Mouse (Mus musculus) thymus, postnatal 25 days (tissue): ENCODE results near the gene 6030408B16Rik.

ENCODE experiments used
- DNase-seq: peaks from one replicate; pipeline ENCODE4 v3.0.0; 2022

6030408B16Rik gene

GRCm38 (mm10) chr15:101298550-101298949, 5.5 kb downstream of the 6030408B16Rik start:
- no peak for DNase-seq

GRCm38 (mm10) chr15:101299480-101299960, 6.5 kb downstream of the 6030408B16Rik start:
- no peak for DNase-seq

GRCm38 (mm10) chr15:101300128-101300527, 7.1 kb downstream of the 6030408B16Rik start:
- no peak for DNase-seq

- no peak for DNase-seq
These were observed 9.2 kb downstream of the 6030408B16Rik start for GRCm38 (mm10) chr15:101302201-101302600.

GRCm38 (mm10) chr15:101303830-101304229, 10.8 kb downstream of the 6030408B16Rik start:
- no peak for DNase-seq

- DNase-seq = no peak
These were observed 13.4 kb downstream of the 6030408B16Rik start for GRCm38 (mm10) chr15:101306459-101306858.

GRCm38 (mm10) chr15:101308440-101309348, 15.7 kb downstream of the 6030408B16Rik start:
- DNase-seq = no peak

- DNase-seq = no peak
These were observed 16.5 kb downstream of the 6030408B16Rik start for GRCm38 (mm10) chr15:101309493-101309892.

GRCm38 (mm10) chr15:101311087-101311770, 18.2 kb downstream of the 6030408B16Rik start:
- DNase-seq = no peak

- no peak for DNase-seq
These were observed 19.0 kb downstream of the 6030408B16Rik start for GRCm38 (mm10) chr15:101312006-101312405.

GRCm38 (mm10) chr15:101315378-101315777, 22.4 kb downstream of the 6030408B16Rik start:
- DNase-seq = no peak

GRCm38 (mm10) chr15:101315832-101316231, 22.8 kb downstream of the 6030408B16Rik start:
- peak; percentile 91 for DNase-seq

GRCm38 (mm10) chr15:101316279-101316912, 23.4 kb downstream of the 6030408B16Rik start:
- no peak for DNase-seq

GRCm38 (mm10) chr15:101316913-101317813, 24.2 kb downstream of the 6030408B16Rik start:
- DNase-seq = no peak

- DNase-seq = no peak
These were observed 24.9 kb downstream of the 6030408B16Rik start for GRCm38 (mm10) chr15:101317814-101318500.

GRCm38 (mm10) chr15:101318889-101319765, 26.1 kb downstream of the 6030408B16Rik start:
- no peak for DNase-seq

- no peak for DNase-seq
These were observed 27.1 kb downstream of the 6030408B16Rik start for GRCm38 (mm10) chr15:101320010-101320617.

GRCm38 (mm10) chr15:101320618-101321041, 27.6 kb downstream of the 6030408B16Rik start:
- DNase-seq = no peak

- no peak for DNase-seq
These were observed 28.1 kb downstream of the 6030408B16Rik start for GRCm38 (mm10) chr15:101321126-101321525.

GRCm38 (mm10) chr15:101322106-101322505, 29.1 kb downstream of the 6030408B16Rik start:
- no peak for DNase-seq
